Mouse (Mus musculus): ENCODE measurements around the gene Coro1b.

The Coro1b gene

GRCm38 (mm10) chr19:4148491-4148806 is at the start of gene Coro1b:
Coro1b (plus strand) TSS chr19:4148619.
- peak; percentile 99 for DNase-seq (ENCODE audit: low spot score)

- DNase-seq (ENCODE audit: low spot score), result peak; percentile 90
Measured at GRCm38 (mm10) chr19:4099056-4099455, 49.4 kb upstream of the Coro1b start.

GRCm38 (mm10) chr19:4099837-4100717 is 48.3 kb upstream of the Coro1b start, which contains the start of gene Pitpnm1:
Pitpnm1 (plus strand) TSS chr19:4099998.
- DNase-seq (ENCODE audit: low spot score), result peak; percentile 82

- DNase-seq (ENCODE audit: low spot score), result peak; percentile 67
Measured at GRCm38 (mm10) chr19:4100718-4101261, 47.6 kb upstream of the Coro1b start.

GRCm38 (mm10) chr19:4101466-4101865 is 47.0 kb upstream of the Coro1b start:
- no peak for DNase-seq (ENCODE audit: low spot score)

- no peak for DNase-seq (ENCODE audit: low spot score)
Measured at GRCm38 (mm10) chr19:4102049-4102448, 46.4 kb upstream of the Coro1b start.

GRCm38 (mm10) chr19:4102626-4103025 is 45.8 kb upstream of the Coro1b start:
- no peak for DNase-seq (ENCODE audit: low spot score)

- DNase-seq (ENCODE audit: low spot score), result no peak
Measured at GRCm38 (mm10) chr19:4103294-4103693, 45.1 kb upstream of the Coro1b start.

GRCm38 (mm10) chr19:4103792-4104191 is 44.6 kb upstream of the Coro1b start:
- DNase-seq (ENCODE audit: low spot score), result no peak

GRCm38 (mm10) chr19:4104675-4105194 is 43.7 kb upstream of the Coro1b start:
- no peak for DNase-seq (ENCODE audit: low spot score)

- DNase-seq (ENCODE audit: low spot score), result no peak
Measured at GRCm38 (mm10) chr19:4106654-4107053, 41.8 kb upstream of the Coro1b start.

- no peak for DNase-seq (ENCODE audit: low spot score)
Measured at GRCm38 (mm10) chr19:4108535-4108934, 39.9 kb upstream of the Coro1b start.

GRCm38 (mm10) chr19:4112063-4112960 is 36.1 kb upstream of the Coro1b start:
- DNase-seq (ENCODE audit: low spot score), result no peak

- DNase-seq (ENCODE audit: low spot score), result peak; percentile 85
Measured at GRCm38 (mm10) chr19:4113186-4113805, 35.1 kb upstream of the Coro1b start.

- DNase-seq (ENCODE audit: low spot score), result no peak
Measured at GRCm38 (mm10) chr19:4113806-4114230, 34.6 kb upstream of the Coro1b start.

GRCm38 (mm10) chr19:4114551-4114950 is 33.9 kb upstream of the Coro1b start:
- DNase-seq (ENCODE audit: low spot score), result no peak

GRCm38 (mm10) chr19:4115144-4115543 is 33.3 kb upstream of the Coro1b start:
- no peak for DNase-seq (ENCODE audit: low spot score)

- no peak for DNase-seq (ENCODE audit: low spot score)
Measured at GRCm38 (mm10) chr19:4115816-4116215, 32.6 kb upstream of the Coro1b start.

- no peak for DNase-seq (ENCODE audit: low spot score)
Measured at GRCm38 (mm10) chr19:4117006-4117405, 31.4 kb upstream of the Coro1b start.

- DNase-seq (ENCODE audit: low spot score), result no peak
Measured at GRCm38 (mm10) chr19:4118350-4118749, 30.1 kb upstream of the Coro1b start.

- DNase-seq (ENCODE audit: low spot score), result no peak
Measured at GRCm38 (mm10) chr19:4119716-4120487, 28.5 kb upstream of the Coro1b start.

All from ovary, postnatal 36 days (tissue).